ENCODE assay signal across 8 mouse cellular contexts in the genomic region with DNA sequence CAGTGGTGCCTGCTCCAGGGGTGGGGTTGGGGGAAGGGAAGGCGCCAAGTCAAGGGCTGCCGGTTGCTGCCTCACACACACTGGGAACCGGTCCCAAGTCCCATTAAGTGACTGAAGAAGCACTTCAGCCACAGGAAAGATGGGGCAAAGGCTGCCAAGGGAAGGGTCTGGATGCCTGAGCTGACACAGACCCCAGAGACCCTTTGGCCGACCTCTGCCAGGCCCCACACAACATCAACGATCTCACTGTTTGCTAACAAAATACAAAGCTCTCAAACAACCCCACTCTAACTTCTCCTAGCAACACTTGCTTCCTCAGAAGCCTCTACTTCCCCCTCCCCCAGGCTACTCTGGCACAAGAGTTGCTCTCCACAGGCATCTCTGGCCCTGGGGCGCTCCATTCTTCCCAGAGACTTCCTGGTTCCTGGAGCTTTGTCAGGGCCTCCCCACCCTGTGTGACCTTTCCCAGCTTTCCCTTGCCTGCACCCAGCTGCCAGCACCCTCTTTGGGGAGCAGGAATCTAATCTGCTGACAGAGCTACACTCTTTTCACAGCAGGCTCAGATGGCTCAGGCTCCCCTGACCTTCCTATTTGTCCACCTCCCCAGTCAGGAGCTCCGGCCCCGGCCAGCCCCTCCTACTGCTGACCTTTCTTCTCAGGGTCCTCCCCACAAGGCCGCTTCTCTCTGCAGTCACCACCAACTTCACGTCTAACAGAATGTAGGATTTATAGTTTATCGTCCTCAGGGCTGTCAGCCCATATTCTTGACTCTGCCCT. TPM values are rescaled to one million over a fixed set of nuclear protein-coding genes. Genes with fewer than 3 reads are reported as not detected.
DNase-seq lines count a peak whose midpoint lies in the region; ATAC-seq lines count a peak whose summit lies in the region.

No protein-coding gene starts in this region.

- 0 out of 2 replicates have a peak overlapping the region, but pooled peaks have one; percentile 57 for H3K4me2 ChIP-seq in forebrain, embryonic 12.5 days
- peak overlapping the region; percentile 81 for H3K4me2 ChIP-seq in lung, embryonic 16.5 days (ENCODE audit: low read depth, low read length)

- WGBS in forebrain, embryonic 12.5 days, result 18% methylated on average over 11 of the region's 11 CpGs
- WGBS in lung, embryonic 16.5 days, result 17% methylated on average over 11 of the region's 11 CpGs

- no peaks in the 10 kb centered on the region for H3K27me3 ChIP-seq in forebrain, embryonic 12.5 days
- no peaks in the 10 kb centered on the region for H3K27me3 ChIP-seq in lung, embryonic 16.5 days (ENCODE audit: control insufficient read depth, insufficient read depth, low read depth, low read length)

- no peak for ATAC-seq in forebrain, embryonic 12.5 days (ENCODE audit: low FRiP score)
- peak; percentile 18; the same call in 1 of the 2 replicates for ATAC-seq in lung, embryonic 16.5 days (ENCODE audit: low read depth)
- no peak for ATAC-seq in inflammation-experienced regulatory T-cells, adult 6 months

- peak; percentile 55 for DNase-seq in ES-CJ7 (ENCODE audit: low read depth, low spot score)
- peak; percentile 94 for DNase-seq in adrenal gland, adult 2 months
- DNase-seq in heart, postnatal 14 days, result peak; percentile 68 to 83
- peak; percentile 69 to 75 for DNase-seq in kidney, postnatal 36 days
- DNase-seq in ovary, postnatal 36 days (ENCODE audit: low spot score), result peak; percentile 67

- H3K9ac ChIP-seq in forebrain, embryonic 12.5 days, result peak overlapping the region; percentile 30; the same call in 1 of the 2 replicates
- H3K9ac ChIP-seq in lung, embryonic 16.5 days (ENCODE audit: low read length), result peak overlapping the region; percentile 48

- no peak overlapping the region for H3K4me3 ChIP-seq in forebrain, embryonic 12.5 days (replicated peaks)
- 0 out of 2 replicates have a peak overlapping the region, but pooled peaks have one; percentile 1 for H3K4me3 ChIP-seq in lung, embryonic 16.5 days (ENCODE audit: low read length)

- H3K27ac ChIP-seq in forebrain, embryonic 12.5 days, result peak overlapping the region; percentile 37
- peak overlapping the region; percentile 89 for H3K27ac ChIP-seq in lung, embryonic 16.5 days (ENCODE audit: low read length)

- peaks cover 44% of the 10 kb centered on the region for H3K36me3 ChIP-seq in forebrain, embryonic 12.5 days (replicated peaks)
- H3K36me3 ChIP-seq in lung, embryonic 16.5 days (ENCODE audit: control insufficient read depth, insufficient read depth, low read length), result peaks cover 13% of the 10 kb centered on the region

- peaks cover 33% of the 10 kb centered on the region for H3K4me1 ChIP-seq in forebrain, embryonic 12.5 days
- peaks cover 27% of the 10 kb centered on the region for H3K4me1 ChIP-seq in lung, embryonic 16.5 days (replicated peaks; ENCODE audit: control insufficient read depth, insufficient read depth, low read length)

- intact Hi-C loops in heart, postnatal 14 days (cut with DNase I), result loop anchor here (2.0 to 5.0 kb wide), 3 partner anchors 19 to 1086 kb away; partner anchors contain the start of genes Cers5 and Gm17349

- no peaks in the 10 kb centered on the region for H3K9me3 ChIP-seq in forebrain, embryonic 12.5 days
- 0 out of 2 replicates have a peak, but pooled peaks cover under 1% of the 10 kb centered on the region for H3K9me3 ChIP-seq in lung, embryonic 16.5 days (ENCODE audit: control insufficient read depth, low read length)

RNA-seq across cellular contexts. Expression of gene Cox14, which starts 1.7 kb away (rescaled TPM):
- 100 to 1,000 TPM; 202 to 243 TPM for total RNA-seq in adrenal gland, adult 2 months (2021)
- 685 and 754 TPM in 2 replicates for polyA plus RNA-seq in adrenal gland, adult 2 months (2012; rRNA removed)
- 167 and 168 TPM in 2 replicates for polyA plus RNA-seq in forebrain, embryonic 12.5 days (2016; fragmentation: Nextera tagmentation; extraction: Ambion mirVana)
- total RNA-seq in heart, postnatal 14 days (2021), result 100 to 1,000 TPM; 207 to 250 TPM
- polyA plus RNA-seq in lung, embryonic 16.5 days (2015; fragmentation: Nextera tagmentation; extraction: Ambion mirVana), result 148 and 164 TPM in 2 replicates
- polyA plus RNA-seq in inflammation-experienced regulatory T-cells, adult 6 months (2017; shearing (Covaris generic)), result 100 to 1,000 TPM; 133 to 168 (median 166) TPM

RNA-seq across cellular contexts. Expression of gene Gpd1, which starts 6.4 kb away (rescaled TPM):
- 1,000 to 10,000 TPM; 1,060 to 1,239 TPM for total RNA-seq in adrenal gland, adult 2 months (2021)
- polyA plus RNA-seq in adrenal gland, adult 2 months (2012; rRNA removed), result 708 and 828 TPM in 2 replicates
- 0.57 and 0.72 TPM in 2 replicates for polyA plus RNA-seq in forebrain, embryonic 12.5 days (2016; fragmentation: Nextera tagmentation; extraction: Ambion mirVana)
- 10 to 100 TPM; 61.7 to 91.3 TPM for total RNA-seq in heart, postnatal 14 days (2021)
- 3.3 and 3.7 TPM in 2 replicates for polyA plus RNA-seq in lung, embryonic 16.5 days (2015; fragmentation: Nextera tagmentation; extraction: Ambion mirVana)
- polyA plus RNA-seq in inflammation-experienced regulatory T-cells, adult 6 months (2017; shearing (Covaris generic)), result under 1 TPM in 2 of 3 experiments, not detected in 1; 0.24 to 0.39 TPM

RNA-seq across cellular contexts. Expression of gene Gm17349, which starts 18.4 kb away (rescaled TPM):
- total RNA-seq in adrenal gland, adult 2 months (2021), result 10 to 100 TPM; 22.1 to 33.4 TPM
- polyA plus RNA-seq in adrenal gland, adult 2 months (2012; rRNA removed), result 111 and 156 TPM in 2 replicates
- not detected in 2 replicates for polyA plus RNA-seq in forebrain, embryonic 12.5 days (2016; fragmentation: Nextera tagmentation; extraction: Ambion mirVana)
- 1 to 10 TPM; 5.0 to 5.1 TPM for total RNA-seq in heart, postnatal 14 days (2021)
- polyA plus RNA-seq in lung, embryonic 16.5 days (2015; fragmentation: Nextera tagmentation; extraction: Ambion mirVana), result not detected in 2 replicates
- not detected for polyA plus RNA-seq in inflammation-experienced regulatory T-cells, adult 6 months (2017; shearing (Covaris generic))

RNA-seq across cellular contexts. Expression of gene Smarcd1, which starts 21.8 kb away (rescaled TPM):
- total RNA-seq in adrenal gland, adult 2 months (2021), result 10 to 100 TPM; 37.6 to 53.6 TPM
- polyA plus RNA-seq in adrenal gland, adult 2 months (2012; rRNA removed), result 74.6 and 76.9 TPM in 2 replicates
- polyA plus RNA-seq in forebrain, embryonic 12.5 days (2016; fragmentation: Nextera tagmentation; extraction: Ambion mirVana), result 135 and 138 TPM in 2 replicates
- 10 to 100 TPM; 25.9 to 28.4 TPM for total RNA-seq in heart, postnatal 14 days (2021)
- 31.1 and 34.5 TPM in 2 replicates for polyA plus RNA-seq in lung, embryonic 16.5 days (2015; fragmentation: Nextera tagmentation; extraction: Ambion mirVana)
- polyA plus RNA-seq in inflammation-experienced regulatory T-cells, adult 6 months (2017; shearing (Covaris generic)), result 10 to 100 TPM in 2 of 3 experiments, 1 to 10 TPM in 1; 8.4 to 15.5 (median 10.5) TPM

RNA-seq across cellular contexts. Expression of gene Cers5, which starts 49.0 kb away (rescaled TPM):
- total RNA-seq in adrenal gland, adult 2 months (2021), result 10 to 100 TPM; 46.4 to 54.6 TPM
- 26.1 and 32.6 TPM in 2 replicates for polyA plus RNA-seq in adrenal gland, adult 2 months (2012; rRNA removed)
- polyA plus RNA-seq in forebrain, embryonic 12.5 days (2016; fragmentation: Nextera tagmentation; extraction: Ambion mirVana), result 64.7 and 67.1 TPM in 2 replicates
- total RNA-seq in heart, postnatal 14 days (2021), result 10 to 100 TPM; 24.8 to 27.3 TPM
- polyA plus RNA-seq in lung, embryonic 16.5 days (2015; fragmentation: Nextera tagmentation; extraction: Ambion mirVana), result 73.3 and 74.4 TPM in 2 replicates
- polyA plus RNA-seq in inflammation-experienced regulatory T-cells, adult 6 months (2017; shearing (Covaris generic)), result 10 to 100 TPM; 49.5 to 66.7 (median 56.5) TPM

Comparison
In these comparisons a context has a peak if more than half of its experiments do, and no peak if none do; other contexts are left out.
1. RNA of gene Gpd1, which starts 6.4 kb away (polyA plus RNA-seq): 708 to 828 TPM in adrenal gland, adult 2 months; 3.3 to 3.7 TPM in lung, embryonic 16.5 days, 0.57 to 0.72 TPM in forebrain, embryonic 12.5 days and 0.24 to 0.39 TPM in inflammation-experienced regulatory T-cells, adult 6 months; every median in the first group is over 100 times any median in the second.
2. RNA of gene Gm17349, which starts 18.4 kb away (polyA plus RNA-seq): 111 to 156 TPM in adrenal gland, adult 2 months; not detected in forebrain, embryonic 12.5 days, not detected in lung, embryonic 16.5 days and not detected in inflammation-experienced regulatory T-cells, adult 6 months; every median in the first group is over 100 times any median in the second.
3. Peak in every context shown above with its lines, with median percentiles within 50 percentile points of each other: DNase-seq.